ENCODE assay signal across 8 mouse cellular contexts in the genomic region with DNA sequence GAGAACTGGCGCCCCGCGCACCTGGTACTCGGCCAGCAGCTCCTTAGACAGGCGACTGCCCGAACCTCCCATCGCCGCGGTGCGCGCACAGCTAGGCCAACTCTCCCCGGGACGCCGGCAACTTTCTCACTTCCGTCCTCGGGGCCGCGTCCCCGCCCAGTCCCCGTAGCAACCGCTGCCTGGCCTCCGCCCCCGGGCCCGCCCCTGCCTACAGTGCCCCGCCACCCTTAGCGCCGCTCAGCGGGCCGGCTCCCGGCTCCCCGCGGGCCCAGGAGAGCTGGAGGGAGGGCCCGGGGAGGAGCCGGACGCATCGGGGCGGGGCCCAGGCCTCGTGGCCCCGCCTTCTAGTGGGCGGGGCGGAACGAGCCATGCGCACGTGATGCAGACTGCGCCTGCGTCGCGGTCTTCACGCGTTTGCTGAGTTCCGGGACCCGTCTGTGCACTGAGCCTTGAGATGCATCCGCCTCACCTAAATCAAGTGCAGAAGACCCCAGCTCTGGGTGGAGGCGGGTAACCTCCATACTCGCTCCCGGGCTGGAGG. TPM values are rescaled to one million over a fixed set of nuclear protein-coding genes. Genes with fewer than 3 reads are reported as not detected.
DNase-seq lines count a peak whose midpoint lies in the region; ATAC-seq lines count a peak whose summit lies in the region.

A gene (minus strand): TSS at position 325 of the 541 bp plus-strand sequence.
A gene (plus strand): TSS at position 377 of the 541 bp plus-strand sequence.

- ATAC-seq in common myeloid progenitor, adult 5-6 weeks (replicated peaks; ENCODE audit: low read depth, poor library complexity, severe bottlenecking) = peak; percentile 92
- ATAC-seq in megakaryocyte progenitor cell, adult 5-6 weeks (replicated peaks; ENCODE audit: poor library complexity) = peak; percentile 92

- DNase-seq in ZHBTc4 (ENCODE audit: low read depth, low spot score) = peak; percentile 99
- peak; percentile 96 to 98 for DNase-seq in gastrocnemius, adult 8-10 months (ENCODE audit: low spot score in 2 of 2)
- DNase-seq in hindlimb bud, embryonic 11.5 days (ENCODE audit: extremely low spot score, low read depth, low spot score) = peak; percentile 93
- peak; percentile 87 to 95 for DNase-seq in left cerebral cortex, adult 9 months (ENCODE audit: low spot score in 2 of 2)
- peak; percentile 92 for DNase-seq in right cerebral cortex, postnatal 14 days
- DNase-seq in urinary bladder, postnatal 36 days (ENCODE audit: low spot score in 2 of 2) = peak; percentile 96 to 97

RNA-seq across cellular contexts. Expression of the first gene that starts in this region (rescaled TPM):
- total RNA-seq in common myeloid progenitor, adult 5-6 weeks (2017) = 35.9 and 42.2 TPM in 2 replicates
- 1 to 10 TPM; 4.8 to 6.2 (median 5.8) TPM for total RNA-seq in gastrocnemius, adult 8-10 months (2022)
- total RNA-seq in megakaryocyte progenitor cell, adult 5-6 weeks (2015) = 65.0 and 67.2 TPM in 2 replicates
- 32.7 and 43.8 TPM in 2 replicates for total RNA-seq in megakaryocyte progenitor cell, adult 5-6 weeks (2017)

RNA-seq across cellular contexts. Expression of the second gene that starts in this region (rescaled TPM):
- 0.97 and 2.2 TPM in 2 replicates for total RNA-seq in common myeloid progenitor, adult 5-6 weeks (2017)
- 1 to 10 TPM in 1 of 4 experiments, under 1 TPM in 3; 0.56 to 1.3 (median 0.83) TPM for total RNA-seq in gastrocnemius, adult 8-10 months (2022)
- total RNA-seq in megakaryocyte progenitor cell, adult 5-6 weeks (2015) = 7.1 TPM in 2 replicates
- 2.0 and 2.4 TPM in 2 replicates for total RNA-seq in megakaryocyte progenitor cell, adult 5-6 weeks (2017)

Comparison
In these comparisons a context has a peak if more than half of its experiments do, and no peak if none do; other contexts are left out.
1. Peak in every context shown above with its lines: DNase-seq and ATAC-seq.